Mouse (Mus musculus) layer of hippocampus, postnatal 10 days (tissue): ENCODE data around the gene Gabarapl1. TPM values are rescaled to one million over a fixed set of nuclear protein-coding genes. Genes with fewer than 3 reads are reported as not detected.

Source experiments
- total RNA-seq, 2 experiments: library from RNA; stranded (reverse); gene quantifications; 2 replicates each; pipeline ENCODE4 v1.2.3; 2021

Gene Gabarapl1
- total RNA-seq, 2 experiments from 2014 or later: 386 to 427 TPM

Other genes starting within 250 kb of the Gabarapl1 start
- gene 4922502D21Rik, start 201.4 kb upstream of the Gabarapl1 start, total RNA-seq: not detected
- gene Clec12a, start 190.5 kb upstream of the Gabarapl1 start, total RNA-seq: not detected
- not detected for gene Clec12b, start 147.3 kb upstream of the Gabarapl1 start, total RNA-seq
- under 1 TPM; 0.32 to 0.62 TPM for gene Clec1b, start 135.9 kb upstream of the Gabarapl1 start, total RNA-seq
- not detected for gene Clec9a, start 124.3 kb upstream of the Gabarapl1 start, total RNA-seq
- gene Clec1a, start 81.2 kb upstream of the Gabarapl1 start, total RNA-seq: 1 to 10 TPM; 3.1 to 3.3 TPM
- gene Olr1, start 26.0 kb upstream of the Gabarapl1 start, total RNA-seq: not detected
- gene Tmem52b, start 20.6 kb upstream of the Gabarapl1 start, total RNA-seq: not detected
- not detected for gene Klre1, start 44.7 kb downstream of the Gabarapl1 start, total RNA-seq
- not detected for gene Klrd1, start 58.6 kb downstream of the Gabarapl1 start, total RNA-seq
- gene Klrk1, start 90.7 kb downstream of the Gabarapl1 start, total RNA-seq: not detected
- gene Klrc3, start 110.2 kb downstream of the Gabarapl1 start, total RNA-seq: not detected
- not detected for gene Klrc2, start 127.5 kb downstream of the Gabarapl1 start, total RNA-seq
- not detected for gene Klrc1, start 145.8 kb downstream of the Gabarapl1 start, total RNA-seq
- gene Klri1, start 184.0 kb downstream of the Gabarapl1 start, total RNA-seq: not detected
- gene Klri2, start 207.3 kb downstream of the Gabarapl1 start, total RNA-seq: not detected